Mouse (Mus musculus) liver, embryonic 12.5 days (tissue): ENCODE results near the gene Anks6. TPM values are rescaled to one million over a fixed set of nuclear protein-coding genes. Genes with fewer than 3 reads are reported as not detected.
A peak's percentile ranks its signal among the peaks of the same experiment; 100 is the strongest.
"Not testable (repeated sequence)": the region's sequence is repeated elsewhere in the genome, so short reads cannot be mapped to it uniquely, and the experiment has no call there.

Experiments used
- ATAC-seq: fragments of 200-750 bp; cut with Nextera tagmentation; 2 replicates; pipeline ENCODE4 v1.8.0; 2017; ENCODE audit warnings: moderate number of reproducible peaks, mild to moderate bottlenecking, moderate library complexity
- H3K27ac ChIP-seq: fragments of 300-500 bp; sonication (generic); 2 replicates; pipeline ENCODE4 v1.5.1; 2016; ENCODE audit warnings: mild to moderate bottlenecking
- H3K27me3 ChIP-seq: fragments of 300-500 bp; sonication (generic); replicated peaks from 2 replicates; pipeline ENCODE4 v1.6.1; 2016; ENCODE audit warnings: mild to moderate bottlenecking, moderate library complexity
- H3K36me3 ChIP-seq: fragments of 300-500 bp; sonication (generic); 2 replicates; pipeline ENCODE4 v1.6.1; 2016; ENCODE audit warnings: mild to moderate bottlenecking, moderate library complexity
- H3K4me1 ChIP-seq: fragments of 300-500 bp; sonication (generic); 2 replicates; pipeline ENCODE4 v1.6.1; 2016
- H3K4me2 ChIP-seq: fragments of 300-500 bp; sonication (generic); 2 replicates; pipeline ENCODE4 v1.6.1; 2016; ENCODE audit warnings: mild to moderate bottlenecking, moderate library complexity
- H3K4me3 ChIP-seq: fragments of 300-500 bp; sonication (generic); 2 replicates; pipeline ENCODE4 v1.5.1; 2016; ENCODE audit warnings: mild to moderate bottlenecking, moderate library complexity
- H3K9ac ChIP-seq: fragments of 300-500 bp; sonication (generic); 2 replicates; pipeline ENCODE4 v1.6.1; 2016; ENCODE audit warnings: mild to moderate bottlenecking, moderate library complexity
- H3K9me3 ChIP-seq: fragments of 300-500 bp; sonication (generic); replicated peaks from 2 replicates; pipeline ENCODE4 v1.6.1; 2016; ENCODE audit warnings: mild to moderate bottlenecking, moderate library complexity
- WGBS: fragments of 180-500 bp; shearing (Covaris S2); methylation state at CpG from one replicate; pipeline ENCODE4 v1.1.7; 2016; ENCODE audit not compliant: insufficient replicate concordance; 5-methylcytosine and 5-hydroxymethylcytosine counted together
- polyA plus RNA-seq: library from polyadenylated mRNA; unstranded; fragments of >200 nt; fragmentation: Nextera tagmentation; extraction: Ambion mirVana; gene quantifications from 2 replicates; pipeline ENCODE4 v1.2.1, GENCODE M21; 2016

Anks6 gene
- polyA plus RNA-seq, 1 experiment from 2014 or later = 0.39 TPM

DNA sequence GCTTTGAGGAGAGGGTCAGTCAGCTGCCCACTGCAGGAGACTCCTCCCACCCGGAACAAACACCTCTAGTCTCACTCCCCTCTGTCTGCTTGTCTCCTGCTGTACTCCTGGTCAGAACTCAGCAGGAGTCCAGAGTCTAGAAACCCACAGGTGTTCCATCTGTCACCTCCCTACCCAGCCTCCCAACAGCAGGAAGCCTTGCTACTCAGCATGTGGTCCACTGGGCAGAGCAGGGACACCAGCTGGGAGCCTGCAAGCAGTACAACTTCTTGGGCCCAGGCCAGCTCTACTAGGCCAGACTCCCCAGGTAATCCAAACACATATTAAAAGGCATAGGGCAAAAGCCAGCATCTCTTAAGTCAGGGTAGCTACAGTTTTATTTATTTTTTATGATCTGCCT, 3.7 kb upstream of the Anks6 start:
- Histone ChIP-seq H3K4me1 (no peaks in the 10 kb centered on the region), H3K27ac (no peak overlapping the region), H3K27me3 (peaks cover 44% of the 10 kb centered on the region), H3K4me2 (no peak overlapping the region), H3K4me3 (no peak overlapping the region), H3K9me3 (no peaks in the 10 kb centered on the region), H3K9ac (no peak overlapping the region), H3K36me3 (no peaks in the 10 kb centered on the region)
- 22% methylated on average over 1 of the region's 1 CpGs for WGBS
- no peak for ATAC-seq

DNA sequence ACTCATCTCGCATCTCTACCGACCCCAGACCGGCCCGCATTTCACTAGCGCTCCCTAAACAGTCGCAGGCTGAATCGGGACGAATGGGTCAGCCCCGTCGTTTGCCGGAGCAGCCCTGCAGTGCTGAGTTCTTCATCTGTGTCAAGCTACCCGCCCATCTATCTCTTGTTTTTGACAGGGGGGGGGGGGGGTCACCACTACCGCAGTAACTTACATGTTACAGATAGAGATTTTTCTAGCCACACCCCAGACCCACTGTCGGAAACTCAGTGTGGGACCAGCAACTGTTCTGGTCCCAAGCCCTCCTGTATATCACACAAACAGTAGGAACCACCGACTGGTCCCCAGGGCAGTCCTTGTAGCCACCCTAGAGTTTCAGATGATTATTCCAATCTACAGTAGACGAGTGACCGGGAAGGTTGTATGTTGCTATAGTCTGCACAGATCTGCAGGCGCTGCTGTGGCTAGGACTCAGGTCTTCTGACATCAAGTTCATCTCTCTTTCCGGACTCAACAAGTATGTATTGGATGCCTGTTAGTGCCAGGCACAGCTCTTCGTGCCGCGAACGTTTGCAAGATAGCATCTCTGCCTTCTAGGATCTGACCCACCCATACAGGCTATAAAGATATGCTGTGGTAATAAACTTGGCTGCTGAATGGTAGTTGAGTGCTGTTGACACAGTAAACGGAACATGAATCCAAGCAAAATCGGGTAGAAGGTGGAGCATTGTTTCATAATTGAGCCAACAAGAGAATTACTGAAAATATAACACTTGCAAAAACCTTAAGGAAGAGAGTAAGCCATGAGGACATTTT, 491 bp upstream of the Anks6 start:
- H3K4me1 ChIP-seq = no peaks in the 10 kb centered on the region
- peak overlapping the region; percentile 56 for H3K4me3 ChIP-seq
- no peaks in the 10 kb centered on the region for H3K9me3 ChIP-seq
- 28% methylated on average over 25 of the region's 25 CpGs for WGBS
- ATAC-seq = peak; percentile 24; the same call in 1 of the 2 replicates
- H3K9ac ChIP-seq = no peak overlapping the region
- H3K27ac ChIP-seq = no peak overlapping the region
- H3K36me3 ChIP-seq = no peaks in the 10 kb centered on the region
- peak overlapping the region; percentile 69 for H3K4me2 ChIP-seq
- peaks cover 73% of the 10 kb centered on the region for H3K27me3 ChIP-seq

DNA sequence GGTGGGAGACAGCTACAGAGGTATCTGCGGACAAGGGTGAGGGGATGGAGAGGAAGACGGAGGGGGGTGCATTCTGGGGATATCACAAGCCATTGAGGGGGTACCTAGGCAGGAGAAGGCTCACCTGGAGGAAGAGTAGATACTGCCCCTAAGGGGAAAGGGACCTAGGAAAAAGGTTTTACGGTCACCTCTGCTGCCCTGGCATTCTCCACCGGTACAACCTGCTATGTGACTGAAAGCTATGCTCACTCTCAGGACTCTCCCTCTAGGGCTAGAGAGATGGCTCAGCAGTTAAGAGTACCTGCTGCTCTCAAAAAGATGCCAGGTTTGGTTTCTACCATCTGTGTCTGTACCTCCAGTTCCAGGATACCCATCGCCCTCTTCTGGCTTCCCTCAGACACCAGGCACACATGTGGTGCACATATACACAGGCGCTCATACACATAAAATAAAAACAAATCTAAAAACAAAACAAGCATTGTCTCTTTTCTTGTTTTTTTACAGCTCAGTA, 1.6 kb downstream of the Anks6 start:
- Histone ChIP-seq H3K9me3 (no peaks in the 10 kb centered on the region), H3K9ac (no peak overlapping the region), H3K36me3 (no peaks in the 10 kb centered on the region), H3K4me1 (0 out of 2 replicates have a peak, but pooled peaks cover 4% of the 10 kb centered on the region), H3K4me2 (no peak overlapping the region), H3K27me3 (peaks cover 90% of the 10 kb centered on the region), H3K27ac (no peak overlapping the region), H3K4me3 (no peak overlapping the region)
- 75% methylated on average over 6 of the region's 6 CpGs for WGBS
- ATAC-seq = no peak

DNA sequence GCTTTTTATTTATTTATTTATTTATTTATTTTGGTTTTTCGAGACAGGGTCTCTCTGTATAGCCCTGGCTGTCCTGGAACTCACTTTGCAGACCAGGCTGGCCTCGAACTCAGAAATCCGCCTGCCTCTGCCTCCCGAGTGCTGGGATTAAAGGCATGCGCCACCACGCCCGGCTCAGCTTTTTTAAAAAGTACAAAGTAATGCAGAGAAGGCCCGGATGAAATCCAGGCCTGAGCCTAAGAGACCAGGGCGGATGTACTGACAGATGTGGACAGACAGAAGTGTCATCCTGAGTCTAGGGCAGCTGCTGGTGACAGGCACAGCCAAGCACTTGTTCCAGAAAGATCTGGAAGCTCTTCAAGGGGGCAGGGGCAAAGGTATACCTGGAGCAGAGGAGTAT, 2.1 kb downstream of the Anks6 start:
- not testable (repeated sequence) for H3K9ac ChIP-seq, H3K4me3 ChIP-seq, H3K27ac ChIP-seq, H3K4me2 ChIP-seq, H3K4me1 ChIP-seq, H3K9me3 ChIP-seq, H3K36me3 ChIP-seq, ATAC-seq
- WGBS = 68% methylated on average over 9 of the region's 9 CpGs
- H3K27me3 ChIP-seq = peaks cover 94% of the 10 kb centered on the region

DNA sequence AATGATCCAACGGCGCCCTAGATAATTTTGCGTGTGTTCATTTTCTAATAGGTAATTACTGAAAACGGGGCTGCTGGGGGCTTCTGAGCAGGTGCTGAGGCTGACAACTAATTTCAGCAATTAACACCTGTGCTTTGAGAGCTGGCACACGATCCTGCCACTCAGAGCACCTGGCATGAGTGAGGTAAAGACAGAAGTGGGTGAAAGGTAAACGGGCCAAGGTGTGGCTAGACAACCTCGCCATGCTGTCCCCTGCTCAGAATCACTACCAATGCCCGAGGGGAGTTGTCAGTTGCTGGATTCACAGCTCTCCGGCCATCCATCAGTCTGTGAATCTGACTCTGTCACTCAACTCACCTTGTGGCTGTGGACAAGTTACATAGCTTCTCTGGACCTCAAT, 5.3 kb downstream of the Anks6 start:
- no peak for ATAC-seq
- H3K27me3 ChIP-seq = peaks cover 82% of the 10 kb centered on the region

DNA sequence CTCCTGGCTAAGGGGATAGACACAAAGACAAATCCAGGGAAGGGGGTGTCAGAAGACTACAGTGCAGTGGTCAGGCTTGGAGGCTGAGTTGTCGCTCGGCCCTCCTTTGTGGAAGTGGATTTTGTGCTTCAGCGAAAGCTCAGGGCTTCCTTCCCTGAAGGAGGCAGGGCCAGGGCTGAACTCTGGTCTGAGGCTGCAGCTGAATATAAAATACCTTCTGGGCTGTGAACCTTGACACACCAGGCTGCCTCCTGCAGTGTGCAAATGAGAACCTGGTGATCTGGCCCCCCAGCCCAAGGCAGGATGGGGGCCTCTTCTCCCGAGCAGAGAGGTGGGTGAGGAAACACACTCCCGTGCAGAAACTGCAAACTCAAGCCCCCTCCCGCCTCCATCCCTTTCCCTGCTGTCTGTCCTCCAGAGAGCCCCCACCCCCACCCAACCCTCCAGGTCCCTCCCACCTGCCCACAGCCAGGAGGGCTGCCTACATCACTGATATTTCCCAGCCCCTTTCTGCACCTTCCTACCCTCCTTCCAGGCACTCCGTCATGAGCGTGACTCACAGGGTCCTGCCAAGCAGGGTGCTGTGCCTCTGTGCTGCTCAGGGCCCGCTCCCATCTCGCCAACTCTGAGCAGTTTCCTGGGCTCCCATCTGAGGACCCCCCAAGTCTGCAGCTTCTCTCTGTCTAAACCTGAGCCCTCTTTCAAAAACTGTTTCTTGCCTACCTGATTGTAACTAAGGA, 6.4 kb downstream of the Anks6 start:
- Histone ChIP-seq H3K4me3 (no peak overlapping the region), H3K9me3 (no peaks in the 10 kb centered on the region), H3K27me3 (peaks cover 71% of the 10 kb centered on the region), H3K4me1 (0 out of 2 replicates have a peak, but pooled peaks cover 4% of the 10 kb centered on the region), H3K9ac (no peak overlapping the region), H3K36me3 (no peaks in the 10 kb centered on the region), H3K27ac (no peak overlapping the region), H3K4me2 (no peak overlapping the region)
- WGBS = 22% methylated on average over 10 of the region's 10 CpGs
- no peak for ATAC-seq

More for the DNA sequence above, 5.3 kb downstream of the Anks6 start:
- 0 out of 2 replicates have a peak, but pooled peaks cover 4% of the 10 kb centered on the region for H3K4me1 ChIP-seq
- no peaks in the 10 kb centered on the region for H3K36me3 ChIP-seq
- H3K4me2 ChIP-seq = no peak overlapping the region
- no peak overlapping the region for H3K4me3 ChIP-seq
- 58% methylated on average over 9 of the region's 9 CpGs for WGBS
- H3K27ac ChIP-seq = no peak overlapping the region
- no peaks in the 10 kb centered on the region for H3K9me3 ChIP-seq
- no peak overlapping the region for H3K9ac ChIP-seq

DNA sequence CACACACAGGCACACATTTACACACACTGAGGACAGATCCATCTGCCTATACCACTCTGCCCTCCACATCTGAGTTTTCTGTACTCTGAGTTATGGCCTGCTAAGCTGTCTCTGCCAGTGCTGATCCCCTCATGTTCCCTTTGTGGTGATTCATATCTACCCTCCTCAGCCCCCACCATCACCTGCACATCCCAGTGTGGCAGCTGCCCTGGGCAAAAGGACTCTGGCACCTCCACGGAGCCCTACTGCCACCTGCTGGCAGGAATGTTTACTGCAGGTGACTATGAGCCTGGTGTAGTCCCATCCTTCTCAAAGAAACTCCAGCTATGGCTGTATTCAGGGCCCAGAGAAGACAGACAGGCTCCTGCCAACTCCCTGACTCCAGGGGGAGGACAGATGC, 7.1 kb downstream of the Anks6 start:
- no peaks in the 10 kb centered on the region for H3K9me3 ChIP-seq
- WGBS = 0% methylated on average over 1 of the region's 1 CpGs
- no peak overlapping the region for H3K27ac ChIP-seq
- H3K4me3 ChIP-seq = no peak overlapping the region
- H3K9ac ChIP-seq = no peak overlapping the region
- no peaks in the 10 kb centered on the region for H3K36me3 ChIP-seq
- H3K4me2 ChIP-seq = no peak overlapping the region
- H3K4me1 ChIP-seq = 0 out of 2 replicates have a peak, but pooled peaks cover 4% of the 10 kb centered on the region
- ATAC-seq = no peak
- H3K27me3 ChIP-seq = peaks cover 65% of the 10 kb centered on the region

DNA sequence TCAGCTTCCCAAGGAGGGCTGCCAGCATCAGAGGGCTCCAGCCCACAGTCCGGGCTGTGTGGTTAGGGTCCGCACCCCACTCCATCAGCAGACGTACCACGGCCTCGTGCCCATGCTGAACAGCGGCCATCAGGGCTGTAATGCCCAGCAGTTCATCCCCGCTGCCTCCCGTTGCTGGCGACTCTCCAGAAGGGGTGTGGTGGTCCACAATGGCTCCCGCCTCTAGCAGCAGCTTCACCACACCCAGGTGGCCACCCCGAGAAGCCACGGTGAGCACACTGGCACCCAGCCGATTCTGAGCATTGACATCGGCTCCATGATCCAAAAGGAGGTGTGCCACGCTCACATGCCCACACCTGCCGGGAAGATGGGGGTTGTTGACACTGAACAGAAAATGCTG, 8.0 kb downstream of the Anks6 start:
- H3K27me3 ChIP-seq = peaks cover 57% of the 10 kb centered on the region
- H3K4me3 ChIP-seq = no peak overlapping the region
- H3K36me3 ChIP-seq = no peaks in the 10 kb centered on the region
- H3K9ac ChIP-seq = no peak overlapping the region
- no peak overlapping the region for H3K4me2 ChIP-seq
- 0 out of 2 replicates have a peak, but pooled peaks cover 4% of the 10 kb centered on the region for H3K4me1 ChIP-seq
- no peak for ATAC-seq
- H3K27ac ChIP-seq = no peak overlapping the region
- no peaks in the 10 kb centered on the region for H3K9me3 ChIP-seq
- 82% methylated on average over 16 of the region's 16 CpGs for WGBS

DNA sequence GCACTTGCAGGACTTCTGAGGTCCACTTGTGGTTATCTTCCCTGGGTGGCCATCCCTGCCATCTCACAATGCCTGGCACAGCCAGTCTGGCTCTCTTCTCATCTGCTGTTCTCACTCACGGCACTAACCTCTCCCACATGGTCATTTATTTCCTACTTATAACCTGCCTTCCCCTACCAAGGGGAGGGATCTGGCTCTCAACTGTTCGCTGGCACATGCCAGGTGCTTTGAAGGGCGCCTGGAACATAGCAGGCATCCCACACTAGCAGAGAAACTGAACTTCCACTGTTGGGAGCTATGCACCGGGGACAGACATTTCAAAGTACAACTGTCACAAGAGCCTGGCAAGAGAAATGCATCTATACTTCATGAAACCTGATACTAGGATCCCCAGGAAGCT, 9.5 kb downstream of the Anks6 start:
- Histone ChIP-seq H3K36me3 (no peaks in the 10 kb centered on the region), H3K27me3 (peaks cover 43% of the 10 kb centered on the region), H3K4me2 (no peak overlapping the region), H3K9me3 (no peaks in the 10 kb centered on the region), H3K4me1 (0 out of 2 replicates have a peak, but pooled peaks cover 4% of the 10 kb centered on the region), H3K27ac (no peak overlapping the region), H3K4me3 (no peak overlapping the region), H3K9ac (no peak overlapping the region)
- WGBS = 60% methylated on average over 4 of the region's 4 CpGs
- ATAC-seq = no peak

DNA sequence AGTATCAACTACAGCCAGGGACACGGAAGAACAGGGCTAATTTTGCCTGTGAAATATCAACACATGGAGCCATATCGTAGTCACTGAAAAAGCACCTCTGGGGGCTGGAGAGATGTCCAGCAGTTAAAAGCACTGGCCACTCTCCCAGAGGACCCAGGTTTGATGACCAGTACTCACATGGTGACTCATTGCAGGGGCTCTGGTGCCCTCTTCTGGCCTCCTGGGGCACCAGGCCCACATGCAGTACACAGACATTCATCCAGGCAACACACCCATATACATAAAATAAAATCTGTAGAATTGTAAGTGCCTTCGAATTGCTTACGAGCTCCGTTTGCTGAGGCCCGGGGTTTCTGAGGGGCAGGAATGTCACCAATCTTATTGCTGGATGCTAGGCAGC, 10.3 kb downstream of the Anks6 start:
- Histone ChIP-seq H3K4me1 (0 out of 2 replicates have a peak, but pooled peaks cover 4% of the 10 kb centered on the region), H3K27ac (no peak overlapping the region), H3K9me3 (no peaks in the 10 kb centered on the region), H3K4me3 (no peak overlapping the region), H3K36me3 (no peaks in the 10 kb centered on the region), H3K4me2 (no peak overlapping the region), H3K27me3 (peaks cover 35% of the 10 kb centered on the region), H3K9ac (no peak overlapping the region)
- 75% methylated on average over 6 of the region's 6 CpGs for WGBS
- no peak for ATAC-seq

DNA sequence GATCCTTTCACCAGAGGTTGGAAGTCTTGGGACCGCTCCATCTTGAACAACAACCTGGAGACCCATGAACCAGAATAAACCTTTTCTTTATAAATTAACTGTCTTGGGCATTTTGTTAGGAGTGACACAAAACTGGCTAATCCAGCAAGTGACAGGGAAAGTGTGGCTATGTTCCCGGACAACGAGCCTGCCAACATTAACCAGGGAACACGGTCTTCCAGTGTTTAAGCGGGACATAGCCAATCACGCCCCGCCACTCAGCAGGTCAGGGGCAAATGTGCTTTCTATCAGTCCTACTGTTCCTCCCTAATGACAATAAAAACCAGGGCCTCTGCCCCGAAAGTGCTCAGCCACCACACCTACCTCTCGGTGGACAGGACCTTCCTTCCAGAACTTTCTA, 13.4 kb downstream of the Anks6 start:
- Histone ChIP-seq H3K36me3 (no peaks in the 10 kb centered on the region), H3K4me2 (no peak overlapping the region), H3K9ac (no peak overlapping the region), H3K4me3 (no peak overlapping the region), H3K4me1 (no peaks in the 10 kb centered on the region), H3K9me3 (no peaks in the 10 kb centered on the region), H3K27me3 (peaks cover 8% of the 10 kb centered on the region; the same call in 1 of the 2 replicates), H3K27ac (no peak overlapping the region)
- ATAC-seq = no peak
- 79% methylated on average over 9 of the region's 9 CpGs for WGBS

DNA sequence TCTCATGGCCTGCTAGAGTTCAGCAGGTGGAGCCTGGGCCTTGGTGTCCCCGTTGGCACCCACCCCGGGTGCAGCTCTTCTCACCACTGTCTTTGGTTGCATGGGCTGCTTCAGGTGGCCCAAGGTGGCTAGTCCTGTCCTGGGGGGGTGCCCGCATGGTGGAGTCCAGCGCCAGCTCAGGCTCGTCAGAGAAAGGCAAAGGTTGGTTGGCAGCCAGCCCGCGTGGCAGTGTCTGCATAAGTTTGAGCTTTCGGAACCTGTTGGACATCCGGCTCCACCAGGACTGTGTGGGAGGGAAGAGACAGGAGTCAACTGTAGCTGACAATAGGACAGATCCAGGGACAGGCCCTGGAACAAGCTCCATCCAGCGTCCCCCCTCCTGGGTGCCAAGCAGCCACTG, 17.6 kb downstream of the Anks6 start:
- WGBS = 76% methylated on average over 10 of the region's 10 CpGs
- no peak overlapping the region for H3K4me3 ChIP-seq

More for the DNA sequence above, 17.6 kb downstream of the Anks6 start:
- Histone ChIP-seq H3K9me3 (no peaks in the 10 kb centered on the region), H3K4me1 (no peaks in the 10 kb centered on the region), H3K36me3 (no peaks in the 10 kb centered on the region), H3K27ac (no peak overlapping the region), H3K9ac (no peak overlapping the region), H3K4me2 (no peak overlapping the region), H3K27me3 (no peaks in the 10 kb centered on the region; the same call in 1 of the 2 replicates)
- no peak for ATAC-seq
